Mouse (Mus musculus): ENCODE data around the gene Plcg2. TPM values are rescaled to one million over a fixed set of nuclear protein-coding genes. Genes with fewer than 3 reads are reported as not detected.

The Plcg2 gene
- polyA plus RNA-seq, 1 experiment from 2014 or later: 2.0 TPM

DNA sequence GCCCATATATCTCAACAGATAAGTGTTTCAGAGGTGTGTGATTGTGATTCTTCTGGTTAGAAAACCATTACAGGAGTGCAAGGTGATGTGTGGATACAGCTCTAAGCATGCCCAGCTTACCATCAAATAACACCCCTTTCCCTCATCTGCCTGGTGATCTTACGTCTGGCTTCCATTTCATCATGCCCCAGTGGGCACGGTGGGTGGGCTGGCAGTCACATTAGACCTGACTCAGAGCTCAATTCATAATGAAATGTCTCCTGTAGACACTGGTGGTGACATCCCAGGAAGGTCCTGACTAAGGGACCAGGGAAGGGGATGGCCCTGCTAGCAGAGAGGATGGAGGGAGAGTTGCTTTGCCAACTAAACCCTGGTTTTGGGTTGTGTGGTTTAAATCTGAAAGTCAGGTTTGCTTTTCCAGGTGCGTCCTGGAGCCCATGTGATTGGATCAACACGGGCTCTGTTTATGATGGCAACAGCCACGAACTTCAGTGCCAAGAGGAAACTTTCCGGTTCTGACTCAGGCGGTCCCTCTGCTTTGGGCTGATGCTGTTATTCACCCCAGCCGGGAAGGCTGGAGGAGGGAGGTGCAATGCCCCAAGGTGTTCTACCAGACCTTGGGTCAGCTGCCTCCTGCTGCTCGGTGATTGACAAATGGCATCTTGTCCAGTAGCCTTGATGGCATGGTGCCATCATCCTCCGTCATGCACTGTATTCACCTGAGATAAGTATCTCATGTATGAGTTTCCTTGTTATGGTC is 9.7 kb upstream of the Plcg2 start:
- Histone ChIP-seq H3K4me3 (no peak overlapping the region), H3K9ac (replicated peaks) (no peak overlapping the region), H3K27ac (replicated peaks) (no peak overlapping the region), H3K36me3 (no peaks in the 10 kb centered on the region), H3K27me3 (no peaks in the 10 kb centered on the region; the same call in none of the 2 replicates), H3K4me2 (replicated peaks) (no peak overlapping the region), H3K9me3 (no peaks in the 10 kb centered on the region), H3K4me1 (peaks cover 2% of the 10 kb centered on the region; the same call in 1 of the 2 replicates)
- no peak for ATAC-seq (ENCODE audit: low FRiP score, low read depth)
- 85% methylated on average over 10 of the region's 10 CpGs for WGBS

DNA sequence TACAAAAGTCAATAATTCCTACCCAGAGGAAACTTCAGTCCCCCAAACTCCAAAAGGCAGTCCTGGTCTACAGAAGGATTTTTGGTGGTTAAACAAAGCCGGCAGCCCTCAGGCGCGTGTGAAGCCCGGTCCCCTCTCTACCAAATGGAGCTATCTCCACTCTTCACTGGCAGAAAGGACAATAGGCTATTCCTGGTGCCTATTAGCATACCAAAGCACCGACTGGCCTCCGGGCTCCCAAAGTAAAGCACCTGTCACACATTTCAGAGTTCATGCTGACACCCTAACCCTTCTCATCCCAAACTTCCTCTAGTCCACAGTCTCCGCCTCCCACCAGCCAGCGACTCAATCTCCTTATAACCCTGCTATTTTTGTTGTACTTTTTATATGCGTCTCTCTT is 4.5 kb upstream of the Plcg2 start:
- 10% methylated on average over 9 of the region's 9 CpGs for WGBS
- Histone ChIP-seq H3K4me1 (peaks cover 12% of the 10 kb centered on the region), H3K9ac (replicated peaks) (no peak overlapping the region), H3K27me3 (peaks cover 42% of the 10 kb centered on the region), H3K4me3 (no peak overlapping the region), H3K36me3 (no peaks in the 10 kb centered on the region), H3K27ac (replicated peaks) (no peak overlapping the region), H3K4me2 (replicated peaks) (no peak overlapping the region), H3K9me3 (no peaks in the 10 kb centered on the region)
- no peak for ATAC-seq (ENCODE audit: low FRiP score, low read depth)

DNA sequence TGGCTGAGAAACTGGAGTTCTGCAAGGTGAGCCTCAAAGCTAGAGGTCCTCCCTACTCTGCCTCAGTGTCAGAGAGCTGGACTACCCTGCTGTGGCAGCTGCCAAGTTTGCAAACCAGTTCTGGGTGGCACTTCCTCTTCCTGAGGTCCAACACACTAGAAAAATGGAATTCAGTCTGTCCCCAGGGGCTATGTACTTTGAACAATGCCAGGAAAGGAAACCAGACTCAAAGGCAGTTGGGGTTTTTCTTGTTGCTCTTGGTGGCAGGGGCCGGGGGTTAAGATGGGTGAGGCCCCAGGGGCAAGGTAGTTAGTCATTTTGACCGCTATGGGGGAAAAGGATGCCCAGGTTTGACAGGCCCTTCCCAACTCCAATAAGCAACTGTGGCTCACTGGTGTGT is 3.2 kb upstream of the Plcg2 start:
- Histone ChIP-seq H3K4me1 (peaks cover 18% of the 10 kb centered on the region), H3K4me2 (replicated peaks) (no peak overlapping the region), H3K27me3 (peaks cover 52% of the 10 kb centered on the region), H3K9ac (replicated peaks) (no peak overlapping the region), H3K27ac (replicated peaks) (no peak overlapping the region), H3K9me3 (no peaks in the 10 kb centered on the region), H3K4me3 (no peak overlapping the region), H3K36me3 (no peaks in the 10 kb centered on the region)
- no peak for ATAC-seq (ENCODE audit: low FRiP score, low read depth)
- WGBS: 71% methylated on average over 2 of the region's 2 CpGs

GRCm38 (mm10) chr8:117498915-117499540 is 937 bp downstream of the Plcg2 start:
- H3K27ac ChIP-seq (replicated peaks): no peak overlapping the region
- 11% methylated on average over 20 of the region's 20 CpGs for WGBS
- H3K9ac ChIP-seq (replicated peaks): no peak overlapping the region
- H3K27me3 ChIP-seq: peaks cover 58% of the 10 kb centered on the region
- H3K4me2 ChIP-seq (replicated peaks): peak overlapping the region; percentile 98
- H3K9me3 ChIP-seq: no peaks in the 10 kb centered on the region
- no peaks in the 10 kb centered on the region for H3K36me3 ChIP-seq
- peaks cover 13% of the 10 kb centered on the region for H3K4me1 ChIP-seq
- 0 out of 2 replicates have a peak, but pooled peaks have one; percentile 49 for ATAC-seq (ENCODE audit: low FRiP score, low read depth)
- peak overlapping the region; percentile 56 for H3K4me3 ChIP-seq

DNA sequence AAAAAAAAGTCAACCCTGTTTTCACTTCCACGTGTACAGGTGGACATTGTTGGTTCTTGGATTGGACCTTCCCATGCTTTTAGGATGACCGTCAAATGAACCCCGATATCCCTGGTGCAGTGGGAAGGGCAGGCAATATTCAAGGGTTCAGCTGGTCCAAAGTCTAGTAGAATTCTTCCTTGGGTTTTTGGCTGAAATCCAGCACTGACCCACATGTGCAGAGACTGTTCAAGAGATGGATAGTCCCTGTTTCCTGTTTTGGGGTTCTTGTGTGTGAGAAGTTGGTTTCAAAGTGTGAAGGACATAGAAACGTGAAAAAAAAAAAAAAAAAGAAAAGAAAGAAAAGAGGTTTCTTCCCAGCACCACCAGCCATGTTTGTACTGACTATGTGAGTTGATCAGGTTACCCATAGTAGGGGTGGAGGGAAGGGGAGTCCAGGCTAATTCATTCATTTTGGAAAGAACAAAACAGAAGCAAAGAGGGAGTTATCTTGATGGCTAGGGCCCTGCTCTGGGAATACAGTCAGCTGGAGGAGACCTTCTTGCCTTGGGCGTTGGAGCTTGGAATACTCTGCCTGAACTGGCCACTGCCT is 2.2 kb downstream of the Plcg2 start:
- no peak for ATAC-seq (ENCODE audit: low FRiP score, low read depth)
- H3K36me3 ChIP-seq: no peaks in the 10 kb centered on the region
- H3K9ac ChIP-seq (replicated peaks): no peak overlapping the region
- 82% methylated on average over 5 of the region's 5 CpGs for WGBS
- H3K27ac ChIP-seq (replicated peaks): no peak overlapping the region
- H3K27me3 ChIP-seq: peaks cover 46% of the 10 kb centered on the region
- peaks cover 13% of the 10 kb centered on the region for H3K4me1 ChIP-seq
- H3K4me2 ChIP-seq (replicated peaks): no peak overlapping the region
- no peaks in the 10 kb centered on the region for H3K9me3 ChIP-seq
- H3K4me3 ChIP-seq: no peak overlapping the region

- Histone ChIP-seq H3K4me3 (no peak overlapping the region), H3K27me3 (peaks cover 40% of the 10 kb centered on the region)
Measured at GRCm38 (mm10) chr8:117501323-117501722, 3.2 kb downstream of the Plcg2 start.

DNA sequence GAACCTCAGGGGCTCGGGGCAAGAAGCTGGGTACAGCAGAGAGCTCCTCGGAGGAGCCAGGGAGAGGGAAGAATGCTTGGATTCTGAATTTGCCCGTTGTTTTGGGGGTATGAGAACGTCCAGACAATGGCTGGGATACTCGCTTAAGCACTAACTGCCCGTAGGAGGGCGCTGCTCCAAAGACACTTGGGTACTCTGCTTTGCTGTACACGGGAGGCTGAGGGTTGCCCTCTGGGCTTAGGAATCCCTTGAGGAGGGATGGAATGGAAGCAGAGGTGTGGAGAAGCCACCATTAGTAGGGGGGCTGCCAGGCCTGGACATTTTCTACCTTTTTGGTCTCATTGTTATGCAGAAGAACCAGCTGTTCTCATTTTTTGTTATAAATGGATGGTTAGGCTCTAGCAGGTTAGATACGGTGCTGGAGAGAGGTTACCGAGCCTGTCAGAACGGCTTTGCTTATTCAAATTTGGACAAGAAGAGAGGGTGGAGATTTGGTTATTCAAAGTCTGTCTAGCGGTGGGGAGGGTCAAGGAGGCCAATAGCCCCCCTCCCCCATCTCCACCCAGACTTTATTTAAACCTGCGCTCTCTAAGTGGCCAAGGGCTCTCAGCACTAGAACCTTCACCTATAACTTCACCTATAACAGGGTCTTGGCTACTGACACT is 5.4 kb downstream of the Plcg2 start:
- Histone ChIP-seq H3K9me3 (no peaks in the 10 kb centered on the region), H3K4me1 (peaks cover 6% of the 10 kb centered on the region), H3K27me3 (peaks cover 18% of the 10 kb centered on the region), H3K4me3 (no peak overlapping the region), H3K36me3 (no peaks in the 10 kb centered on the region), H3K4me2 (replicated peaks) (no peak overlapping the region), H3K27ac (replicated peaks) (no peak overlapping the region), H3K9ac (replicated peaks) (no peak overlapping the region)
- no peak for ATAC-seq (ENCODE audit: low FRiP score, low read depth)
- 48% methylated on average over 13 of the region's 13 CpGs for WGBS

More at GRCm38 (mm10) chr8:117501323-117501722, 3.2 kb downstream of the Plcg2 start:
- Histone ChIP-seq H3K36me3 (no peaks in the 10 kb centered on the region), H3K4me1 (peaks cover 13% of the 10 kb centered on the region), H3K9ac (replicated peaks) (no peak overlapping the region), H3K9me3 (no peaks in the 10 kb centered on the region), H3K27ac (replicated peaks) (no peak overlapping the region), H3K4me2 (replicated peaks) (no peak overlapping the region)
- 91% methylated on average over 6 of the region's 6 CpGs for WGBS
- ATAC-seq (ENCODE audit: low FRiP score, low read depth): no peak

DNA sequence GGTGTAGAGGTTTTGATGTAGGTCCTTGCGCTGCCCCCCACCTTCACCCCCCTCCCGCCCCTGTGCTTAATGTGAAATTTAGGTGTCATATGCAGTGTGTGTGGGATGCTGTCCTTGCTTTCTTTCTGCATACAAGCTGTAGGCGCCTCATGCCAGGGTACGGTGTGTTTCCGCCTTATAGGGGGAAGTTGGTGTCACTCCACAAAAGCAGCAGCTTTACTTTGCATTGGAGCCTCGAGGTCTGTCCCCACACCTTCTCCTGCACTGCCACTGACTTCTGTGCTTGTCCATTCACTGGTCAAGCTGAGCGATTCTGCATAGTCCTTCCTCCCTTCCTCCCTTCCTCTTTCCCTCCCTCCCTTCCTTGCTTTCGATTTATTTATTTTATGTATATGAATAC is 9.6 kb downstream of the Plcg2 start:
- H3K9ac ChIP-seq (replicated peaks): no peak overlapping the region
- 90% methylated on average over 8 of the region's 8 CpGs for WGBS
- no peak for ATAC-seq (ENCODE audit: low FRiP score, low read depth)
- H3K36me3 ChIP-seq: no peaks in the 10 kb centered on the region
- peaks cover 3% of the 10 kb centered on the region; the same call in 1 of the 2 replicates for H3K9me3 ChIP-seq
- H3K27ac ChIP-seq (replicated peaks): no peak overlapping the region
- no peaks in the 10 kb centered on the region for H3K27me3 ChIP-seq
- no peak overlapping the region for H3K4me2 ChIP-seq (replicated peaks)
- H3K4me3 ChIP-seq: no peak overlapping the region
- no peaks in the 10 kb centered on the region for H3K4me1 ChIP-seq

- WGBS: 65% methylated on average over 14 of the region's 14 CpGs
- H3K4me2 ChIP-seq (replicated peaks): no peak overlapping the region
- H3K27me3 ChIP-seq: no peaks in the 10 kb centered on the region
- no peak for ATAC-seq (ENCODE audit: low FRiP score, low read depth)
- H3K9me3 ChIP-seq: no peaks in the 10 kb centered on the region
- H3K4me1 ChIP-seq: no peaks in the 10 kb centered on the region
- no peak overlapping the region for H3K27ac ChIP-seq (replicated peaks)
- H3K4me3 ChIP-seq: no peak overlapping the region
- no peak overlapping the region for H3K9ac ChIP-seq (replicated peaks)
- no peaks in the 10 kb centered on the region for H3K36me3 ChIP-seq
Measured at GRCm38 (mm10) chr8:117516876-117517565, 18.9 kb downstream of the Plcg2 start.

DNA sequence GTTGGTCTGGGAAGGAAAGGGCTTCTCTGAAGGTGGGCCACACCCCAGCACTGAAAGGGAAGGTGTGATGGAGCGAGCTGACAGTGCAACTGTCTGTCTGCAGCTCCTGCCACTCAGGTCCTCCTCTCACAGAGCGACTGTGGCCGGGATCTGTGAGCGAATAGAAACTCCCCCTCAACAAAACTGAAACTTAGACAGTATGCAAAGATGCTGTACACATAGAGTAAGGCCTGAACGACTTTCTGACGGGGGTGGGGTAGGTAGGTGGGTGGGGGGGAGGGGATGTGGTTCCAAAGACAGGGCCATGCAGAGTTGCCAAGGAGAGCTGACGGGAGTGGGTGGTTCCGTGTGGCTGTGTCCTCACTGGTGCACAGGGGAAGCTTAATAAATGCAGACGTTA is 19.8 kb downstream of the Plcg2 start:
- no peak for ATAC-seq (ENCODE audit: low FRiP score, low read depth)

DNA sequence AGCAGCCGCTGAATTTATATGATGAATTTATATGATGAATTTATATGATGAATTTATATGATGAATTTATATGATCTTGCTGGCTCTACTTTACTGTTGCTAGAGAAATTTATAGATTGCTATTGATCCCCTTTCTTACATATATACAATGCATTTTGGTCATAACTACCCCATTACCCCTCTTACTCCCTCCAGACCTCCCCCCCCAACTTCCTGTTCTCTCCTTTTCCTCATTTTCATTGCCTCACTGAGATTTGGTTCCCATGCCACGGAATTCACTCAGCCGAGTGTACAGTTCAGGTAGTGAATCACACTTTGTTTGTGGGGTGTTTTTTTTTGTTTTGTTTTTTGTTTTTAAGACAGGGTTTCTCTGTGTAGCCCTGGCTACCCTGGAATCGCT is 20.8 kb downstream of the Plcg2 start:
- no peaks in the 10 kb centered on the region for H3K27me3 ChIP-seq
- H3K4me1 ChIP-seq: no peaks in the 10 kb centered on the region
- ATAC-seq (ENCODE audit: low FRiP score, low read depth): no peak
- H3K4me2 ChIP-seq (replicated peaks): no peak overlapping the region
- no peaks in the 10 kb centered on the region for H3K9me3 ChIP-seq
- no peak overlapping the region for H3K27ac ChIP-seq (replicated peaks)
- H3K4me3 ChIP-seq: no peak overlapping the region
- 83% methylated on average over 4 of the region's 4 CpGs for WGBS
- H3K9ac ChIP-seq (replicated peaks): no peak overlapping the region
- H3K36me3 ChIP-seq: no peaks in the 10 kb centered on the region

More for the DNA sequence above, 19.8 kb downstream of the Plcg2 start:
- no peaks in the 10 kb centered on the region for H3K4me1 ChIP-seq
- 79% methylated on average over 9 of the region's 9 CpGs for WGBS
- no peaks in the 10 kb centered on the region for H3K9me3 ChIP-seq
- H3K27ac ChIP-seq (replicated peaks): no peak overlapping the region
- H3K9ac ChIP-seq (replicated peaks): no peak overlapping the region
- H3K36me3 ChIP-seq: no peaks in the 10 kb centered on the region
- H3K4me2 ChIP-seq (replicated peaks): no peak overlapping the region
- H3K4me3 ChIP-seq: no peak overlapping the region
- no peaks in the 10 kb centered on the region for H3K27me3 ChIP-seq

All from midbrain, embryonic 12.5 days (tissue).